Mouse (Mus musculus) spleen, adult 18-20 months (tissue): ENCODE data around the gene Ptger4.

Experiments
- DNase-seq, 2 experiments: peaks; one replicate each; pipeline ENCODE4 v3.0.0; 2022; ENCODE audit warnings: mixed read lengths in 2 of 2

Ptger4 gene

GRCm38 (mm10) chr15:5157386-5157785 is 86.6 kb downstream of the Ptger4 start:
- no peak for DNase-seq
